Mouse (Mus musculus) bone marrow, adult 2 months (tissue): ENCODE measurements around the gene Ap4b1. TPM values are rescaled to one million over a fixed set of nuclear protein-coding genes. Genes with fewer than 3 reads are reported as not detected.
"Not testable (repeated sequence)": the region's sequence is repeated elsewhere in the genome, so short reads cannot be mapped to it uniquely, and the experiment has no call there.

Source experiments
- H3K27ac ChIP-seq: fragments of 200-500 bp; 2 replicates; pipeline ENCODE4 v1.5.1; 2012; ENCODE audit warnings: low read depth, mild to moderate bottlenecking, control low read depth, inconsistent platforms, low read length; ENCODE audit not compliant: control insufficient read depth, poor library complexity, insufficient read depth
- H3K4me1 ChIP-seq: fragments of 200-500 bp; 2 replicates; pipeline ENCODE4 v1.6.1; 2011; ENCODE audit warnings: low read length; ENCODE audit not compliant: control insufficient read depth, insufficient read depth
- H3K4me3 ChIP-seq: fragments of 200-500 bp; replicated peaks from 2 replicates; pipeline ENCODE3; 2011; ENCODE audit warnings: mild to moderate bottlenecking, low read depth, low read length, control low read depth; ENCODE audit not compliant: control insufficient read depth
- CTCF ChIP-seq: fragments of 200-500 bp; IDR thresholded peaks from 2 replicates; pipeline ENCODE4 v1.5.1; 2011; ENCODE audit warnings: low read length, control low read depth; ENCODE audit not compliant: control insufficient read depth, insufficient read depth
- POLR2A ChIP-seq: fragments of 200-500 bp; IDR thresholded peaks from 2 replicates; pipeline ENCODE4 v1.6.1; 2011; ENCODE audit warnings: low read depth, mild to moderate bottlenecking, control low read depth, low read length, borderline replicate concordance; ENCODE audit not compliant: control insufficient read depth
- WGBS: fragments of 180-500 bp; shearing (Covaris S2); methylation state at CpG from one replicate; pipeline ENCODE4 v1.1.7; 2018; 5-methylcytosine and 5-hydroxymethylcytosine counted together
- polyA plus RNA-seq: library from polyadenylated mRNA; stranded (reverse); fragments of >200 nt; gene quantifications from 2 replicates; pipeline ENCODE4 v1.2.4, GENCODE M21; 2011; ENCODE audit warnings: low replicate concordance; ENCODE audit not compliant: missing spikeins, insufficient read depth, insufficient read length

Ap4b1 gene
- polyA plus RNA-seq, 1 experiment, result 34.2 TPM

DNA sequence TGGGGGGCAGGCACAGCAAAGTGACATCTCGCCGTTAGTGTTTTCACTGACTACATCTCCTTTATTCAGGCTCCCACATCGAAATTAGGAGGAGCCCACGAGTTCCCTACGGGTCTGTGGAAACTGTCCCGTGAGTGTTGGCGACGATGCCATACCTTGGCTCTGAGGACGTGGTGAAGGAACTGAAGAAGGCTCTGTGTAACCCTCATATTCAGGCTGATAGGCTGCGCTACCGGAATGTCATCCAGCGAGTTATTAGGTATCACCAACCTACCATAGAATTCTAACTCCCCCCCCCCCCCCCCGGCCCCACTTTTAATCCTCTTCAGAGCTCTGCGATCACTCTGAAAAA lies 455 bp downstream of the Ap4b1 start:
- WGBS, result 1% methylated on average over 14 of the region's 14 CpGs
- no peak for TF ChIP-seq POLR2A
- no peak for TF ChIP-seq CTCF
- peak overlapping the region; percentile 97 for H3K27ac ChIP-seq
- no peaks in the 10 kb centered on the region; the same call in 1 of the 2 replicates for H3K4me1 ChIP-seq
- H3K4me3 ChIP-seq, result peak overlapping the region; percentile 72

DNA sequence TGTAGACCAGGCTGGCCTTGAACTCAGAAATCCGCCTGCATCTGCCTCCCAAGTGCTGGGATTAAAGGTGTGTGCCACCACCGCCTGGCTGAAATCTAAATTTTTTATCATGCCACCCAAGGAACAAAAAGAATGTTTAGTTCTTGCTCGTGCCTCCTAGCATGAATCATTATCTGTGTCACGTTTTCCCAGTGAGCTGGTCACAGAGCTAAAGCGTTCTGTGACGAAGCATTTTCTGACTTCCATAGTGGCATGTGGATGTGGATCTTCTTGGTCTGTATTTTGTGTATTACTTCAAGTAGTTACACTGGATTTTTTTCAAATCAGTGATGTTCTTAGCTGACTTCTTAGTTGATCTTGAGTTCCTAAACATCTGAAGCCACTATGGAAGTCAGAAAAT lies 1.6 kb downstream of the Ap4b1 start:
- Histone ChIP-seq H3K4me3 (no peak overlapping the region), H3K27ac (no peak overlapping the region), H3K4me1 (no peaks in the 10 kb centered on the region; the same call in 1 of the 2 replicates)
- no peak for TF ChIP-seq CTCF
- no peak for TF ChIP-seq POLR2A
- 79% methylated on average over 6 of the region's 6 CpGs for WGBS

DNA sequence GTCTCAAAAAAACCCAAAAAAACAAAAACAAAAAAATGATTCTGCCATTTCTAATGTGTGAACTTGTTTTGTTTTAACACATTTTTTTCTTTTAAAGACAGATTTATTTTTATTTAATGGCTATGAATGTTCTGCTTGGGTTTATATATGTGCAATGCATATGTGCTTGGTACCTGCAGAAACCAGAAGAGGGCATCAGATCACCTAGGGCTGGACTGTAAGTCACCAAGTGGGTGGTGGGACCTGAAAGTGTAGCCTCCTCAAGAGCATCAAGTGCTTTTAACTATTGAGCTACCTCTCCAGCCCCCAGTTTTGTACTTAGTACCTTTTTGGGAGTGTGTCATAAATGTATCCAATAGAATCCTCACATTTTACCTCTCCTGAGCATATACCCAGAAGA lies 18.2 kb downstream of the Ap4b1 start:
- Histone ChIP-seq H3K27ac (no peak overlapping the region), H3K4me1 (peaks cover 3% of the 10 kb centered on the region), H3K4me3 (no peak overlapping the region)
- TF ChIP-seq CTCF, result 0 out of 2 replicates have a peak, but pooled peaks have one; percentile 11
- TF ChIP-seq POLR2A, result no peak

DNA sequence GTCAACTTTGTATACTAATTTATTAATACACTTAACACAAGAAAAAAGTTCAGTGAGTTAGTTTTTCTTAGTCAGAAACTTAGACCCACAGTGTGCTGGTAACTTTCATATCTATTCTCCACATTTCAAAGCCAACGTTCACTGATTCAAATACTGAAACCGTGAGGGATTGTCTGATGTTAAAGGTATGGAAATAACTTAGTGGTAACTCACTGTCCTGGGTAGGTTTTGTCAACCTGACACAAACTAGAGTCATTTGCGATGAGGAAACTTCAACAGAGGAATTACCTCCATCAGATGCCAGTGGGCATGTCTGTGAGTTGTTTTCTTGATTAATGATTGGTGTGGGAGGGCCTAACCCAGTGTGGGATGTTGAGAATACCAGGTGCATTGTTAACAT lies 19.7 kb downstream of the Ap4b1 start:
- no peak overlapping the region for H3K4me3 ChIP-seq
- TF ChIP-seq POLR2A (no peak), CTCF (no peak)
- peaks cover 3% of the 10 kb centered on the region for H3K4me1 ChIP-seq
- H3K27ac ChIP-seq, result no peak overlapping the region
- 81% methylated on average over 3 of the region's 3 CpGs for WGBS

DNA sequence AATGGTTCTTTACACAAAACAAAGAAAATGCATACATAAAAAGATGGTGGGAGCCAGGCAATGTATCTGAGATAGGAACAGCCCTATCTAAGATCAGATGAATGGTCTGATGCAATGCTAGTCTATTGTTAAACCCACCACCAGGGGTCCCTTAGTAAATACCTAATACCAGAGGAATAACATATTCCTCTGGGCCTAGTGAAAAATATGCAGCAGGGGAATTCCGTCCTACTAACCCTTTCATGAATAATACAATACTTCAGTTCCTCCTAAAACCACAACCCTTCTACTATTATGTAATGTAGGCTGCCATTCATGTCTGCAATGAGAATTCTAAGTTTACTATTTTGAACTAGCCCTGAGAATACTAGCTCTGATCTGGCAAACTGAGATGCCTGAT lies 21.4 kb downstream of the Ap4b1 start:
- not testable (repeated sequence) for H3K27ac ChIP-seq, H3K4me3 ChIP-seq, H3K4me1 ChIP-seq
- 34% methylated on average over 1 of the region's 1 CpGs for WGBS

DNA sequence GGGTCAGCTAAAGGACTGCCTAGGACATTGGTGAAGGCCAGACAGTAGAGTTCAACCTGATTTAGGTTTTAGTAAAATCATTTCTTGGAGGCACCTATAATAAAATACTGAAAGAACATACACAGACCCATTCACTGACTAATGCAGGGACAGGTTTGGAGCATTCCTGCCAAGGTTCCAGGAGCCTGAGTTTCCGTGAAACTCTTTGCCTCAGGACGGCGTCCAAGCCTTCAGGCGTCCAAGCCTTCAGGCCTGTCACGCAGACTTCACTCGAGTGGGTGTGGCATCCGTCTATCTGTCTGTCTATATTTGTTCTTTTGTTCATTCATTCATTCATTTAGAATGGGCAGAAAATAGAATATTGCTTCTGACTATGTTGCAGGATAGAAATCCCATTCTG lies 21.8 kb downstream of the Ap4b1 start:
- 90% methylated on average over 7 of the region's 7 CpGs for WGBS
- H3K4me3 ChIP-seq, result no peak overlapping the region
- peaks cover 4% of the 10 kb centered on the region for H3K4me1 ChIP-seq
- no peak for TF ChIP-seq POLR2A
- TF ChIP-seq CTCF, result no peak
- H3K27ac ChIP-seq, result no peak overlapping the region

DNA sequence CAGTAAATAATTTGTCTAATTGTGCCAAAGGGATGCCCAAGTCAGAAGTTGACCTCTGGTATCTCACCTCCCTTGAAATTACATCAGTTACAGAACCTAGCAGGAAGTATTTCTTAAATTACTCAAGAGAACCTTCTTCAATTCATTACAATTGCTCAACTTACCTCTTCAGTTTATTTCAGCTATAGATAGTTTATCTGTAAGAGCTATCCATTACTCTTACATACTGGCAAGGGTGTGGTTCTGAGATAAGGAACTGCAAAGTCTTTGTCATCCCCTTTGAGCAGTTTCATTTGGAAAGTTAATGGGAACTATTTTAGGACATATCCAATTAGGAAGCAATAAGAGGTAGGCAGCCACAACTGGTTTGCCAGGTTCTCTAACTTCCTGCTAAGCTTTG lies 23.1 kb downstream of the Ap4b1 start, which contains the start of gene Bcl2l15:
Gene Bcl2l15, plus strand, starts transcription at position 176 of the 400 bp plus-strand sequence.
- Histone ChIP-seq H3K4me1 (peaks cover 6% of the 10 kb centered on the region), H3K27ac (no peak within 1 kb of the TSS), H3K4me3 (no peak within 1 kb of the TSS)
- TF ChIP-seq POLR2A (no peak), CTCF (no peak)

DNA sequence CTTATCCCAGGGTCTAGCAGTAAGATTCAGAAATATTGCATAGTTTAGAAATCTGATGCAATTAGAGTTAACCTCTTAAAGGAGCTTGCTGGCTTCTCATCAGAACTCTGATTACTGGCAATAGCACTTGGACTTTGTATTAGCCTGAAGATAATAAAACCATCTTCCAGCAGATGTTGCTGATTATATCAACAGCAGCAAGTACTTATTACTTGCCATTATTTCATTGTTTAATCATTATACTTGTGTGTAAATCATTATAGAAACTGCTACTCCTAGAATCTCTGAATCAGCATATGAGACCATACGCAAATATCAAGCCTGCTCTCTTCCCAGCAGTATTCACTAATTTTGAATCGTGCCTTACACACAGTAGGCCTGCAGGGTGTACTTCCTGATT lies 24.7 kb downstream of the Ap4b1 start:
- 90% methylated on average over 2 of the region's 2 CpGs for WGBS
- TF ChIP-seq POLR2A (no peak), CTCF (no peak)
- H3K4me3 ChIP-seq, result no peak overlapping the region

DNA sequence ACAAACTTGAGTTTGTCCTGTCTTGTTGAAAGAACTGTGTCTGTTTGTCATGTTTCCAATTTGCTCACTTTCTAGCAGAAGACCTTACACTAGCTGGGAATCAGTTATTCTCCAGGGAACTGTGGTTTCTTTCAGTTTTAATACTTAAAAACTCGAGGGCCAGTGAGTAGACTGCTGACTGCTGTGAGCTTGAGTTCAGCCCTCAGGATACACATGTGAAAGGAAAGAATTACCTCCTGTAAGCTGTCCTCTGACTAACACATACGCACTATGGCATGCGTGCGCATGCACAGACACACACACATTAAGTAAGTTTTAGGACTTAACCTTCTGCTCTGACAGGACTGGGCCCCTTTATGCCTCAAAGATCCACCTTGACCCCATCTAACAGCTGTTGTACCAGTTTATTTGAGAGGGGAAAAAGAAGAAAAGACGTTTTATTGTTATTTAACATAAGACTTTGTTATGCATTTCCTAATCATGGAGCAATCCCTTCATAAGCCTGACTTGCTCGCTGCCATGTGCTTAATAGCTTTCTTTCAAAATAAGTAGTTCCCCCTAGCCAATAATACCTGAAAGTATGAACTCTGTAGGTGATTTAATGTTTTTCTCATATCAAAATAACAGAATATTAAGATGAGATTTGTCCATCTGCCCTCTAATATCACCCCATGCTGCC lies 26.1 kb downstream of the Ap4b1 start:
- 62% methylated on average over 6 of the region's 6 CpGs for WGBS
- H3K27ac ChIP-seq, result no peak overlapping the region; the same call in 1 of the 2 replicates
- H3K4me1 ChIP-seq, result peaks cover 4% of the 10 kb centered on the region
- no peak overlapping the region for H3K4me3 ChIP-seq
- TF ChIP-seq POLR2A (no peak), CTCF (no peak)

More for the DNA sequence above, 24.7 kb downstream of the Ap4b1 start:
- H3K27ac ChIP-seq, result no peak overlapping the region
- peaks cover 6% of the 10 kb centered on the region for H3K4me1 ChIP-seq
